Mouse (Mus musculus): ENCODE results near the gene Cenpt. TPM values are rescaled to one million over a fixed set of nuclear protein-coding genes. Genes with fewer than 3 reads are reported as not detected.
A peak's percentile ranks its signal among the peaks of the same experiment; 100 is the strongest.

The Cenpt gene
- polyA plus RNA-seq, 1 experiment from 2014 or later: 55.4 TPM

DNA sequence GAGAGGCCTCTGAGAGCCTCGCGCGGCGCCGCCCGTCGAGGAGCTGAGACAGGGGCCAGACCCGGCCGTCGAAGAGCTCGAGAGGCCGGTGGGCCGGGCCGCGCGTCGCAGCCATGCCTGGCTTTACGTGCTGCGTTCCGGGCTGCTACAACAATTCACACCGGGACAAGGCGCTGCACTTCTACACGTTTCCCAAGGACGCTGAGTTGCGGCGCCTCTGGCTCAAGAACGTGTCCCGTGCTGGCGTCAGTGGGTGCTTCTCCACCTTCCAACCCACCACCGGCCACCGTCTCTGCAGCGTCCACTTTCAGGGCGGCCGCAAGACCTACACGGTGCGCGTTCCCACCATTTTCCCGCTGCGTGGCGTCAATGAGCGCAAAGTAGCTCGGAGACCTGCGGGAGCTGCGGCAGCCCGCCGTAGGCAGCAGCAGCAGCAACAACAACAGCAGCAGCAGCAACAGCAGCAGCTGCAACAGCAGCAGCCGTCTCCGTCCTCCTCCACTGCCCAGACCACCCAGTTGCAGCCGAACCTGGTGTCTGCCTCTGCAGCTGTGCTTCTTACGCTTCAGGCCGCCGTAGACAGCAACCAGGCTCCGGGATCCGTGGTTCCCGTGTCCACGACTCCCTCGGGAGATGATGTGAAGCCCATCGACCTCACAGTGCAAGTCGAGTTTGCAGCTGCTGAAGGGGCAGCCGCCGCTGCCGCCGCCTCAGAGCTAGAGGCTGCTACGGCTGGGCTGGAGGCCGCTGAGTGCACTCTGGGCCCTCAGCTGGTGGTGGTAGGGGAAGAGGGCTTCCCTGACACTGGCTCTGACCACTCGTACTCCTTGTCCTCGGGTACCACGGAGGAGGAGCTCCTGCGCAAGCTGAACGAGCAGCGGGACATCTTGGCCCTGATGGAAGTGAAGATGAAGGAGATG, 2.4 kb upstream of the Cenpt start:
- Histone ChIP-seq H3K4me3 (ENCODE audit: low read depth, low read length) (peak overlapping the region; percentile 78), H3K36me3 (ENCODE audit: control insufficient read depth, insufficient read depth, low read length) (no peaks in the 10 kb centered on the region), H3K9me3 (ENCODE audit: control insufficient read depth, low read length) (no peaks in the 10 kb centered on the region), H3K4me1 (replicated peaks; ENCODE audit: control insufficient read depth, insufficient read depth, low read length) (peaks cover 11% of the 10 kb centered on the region), H3K27ac (ENCODE audit: low read depth, low read length) (peak overlapping the region; percentile 82), H3K4me2 (replicated peaks; ENCODE audit: low read depth, low read length) (peak overlapping the region; percentile 96), H3K9ac (ENCODE audit: low read depth, low read length) (peak overlapping the region; percentile 86), H3K27me3 (ENCODE audit: control insufficient read depth, insufficient read depth, low read length) (no peaks in the 10 kb centered on the region)
- peak; percentile 23; the same call in 1 of the 2 replicates for ATAC-seq (ENCODE audit: low FRiP score)
- under 1% methylated on average over 54 of the region's 71 CpGs for WGBS
- DNase-seq (ENCODE audit: low spot score): peak; percentile 65

DNA sequence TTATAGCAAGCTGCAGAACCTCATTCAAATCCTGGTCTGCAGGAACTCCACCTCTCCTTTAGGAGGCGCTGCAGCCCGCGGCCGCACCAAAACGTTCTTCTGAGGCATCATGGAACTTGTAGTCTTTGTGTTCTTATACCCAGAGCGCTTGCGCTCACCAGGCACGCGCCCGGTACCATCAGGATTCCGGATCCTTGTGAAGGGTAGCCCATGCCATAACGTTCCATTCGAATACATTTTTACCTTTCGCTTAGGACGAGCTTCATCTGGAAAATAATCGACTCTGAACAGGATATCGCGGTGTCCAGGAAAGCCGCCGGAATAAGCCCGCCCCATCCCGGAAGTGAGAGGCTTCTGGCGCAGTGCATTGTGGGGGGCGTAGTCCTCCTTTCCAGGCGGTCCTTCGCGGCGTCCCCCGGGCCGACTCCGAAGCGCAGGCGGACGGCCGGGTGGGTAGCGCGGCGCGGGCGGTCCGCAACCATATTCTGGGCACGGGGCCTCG, 1.7 kb upstream of the Cenpt start, which contains the start of gene Thap11:
TSS of gene Thap11 (plus strand) at position 418 of the 502 bp plus-strand sequence.
- Histone ChIP-seq H3K4me1 (replicated peaks; ENCODE audit: control insufficient read depth, insufficient read depth, low read length) (peaks cover 13% of the 10 kb centered on the region), H3K27me3 (ENCODE audit: control insufficient read depth, insufficient read depth, low read length) (no peaks in the 10 kb centered on the region), H3K4me2 (replicated peaks; ENCODE audit: low read depth, low read length) (peak within 1 kb of the TSS; percentile 96), H3K36me3 (ENCODE audit: control insufficient read depth, insufficient read depth, low read length) (no peaks in the 10 kb centered on the region), H3K9me3 (ENCODE audit: control insufficient read depth, low read length) (no peaks in the 10 kb centered on the region), H3K27ac (ENCODE audit: low read depth, low read length) (peak within 1 kb of the TSS; percentile 82), H3K4me3 (ENCODE audit: low read depth, low read length) (peak within 1 kb of the TSS; percentile 78), H3K9ac (ENCODE audit: low read depth, low read length) (peak within 1 kb of the TSS; percentile 86)
- under 1% methylated on average over 43 of the region's 43 CpGs for WGBS
- peak; percentile 96 for DNase-seq (ENCODE audit: low spot score)
- ATAC-seq (ENCODE audit: low FRiP score): peak; percentile 91

DNA sequence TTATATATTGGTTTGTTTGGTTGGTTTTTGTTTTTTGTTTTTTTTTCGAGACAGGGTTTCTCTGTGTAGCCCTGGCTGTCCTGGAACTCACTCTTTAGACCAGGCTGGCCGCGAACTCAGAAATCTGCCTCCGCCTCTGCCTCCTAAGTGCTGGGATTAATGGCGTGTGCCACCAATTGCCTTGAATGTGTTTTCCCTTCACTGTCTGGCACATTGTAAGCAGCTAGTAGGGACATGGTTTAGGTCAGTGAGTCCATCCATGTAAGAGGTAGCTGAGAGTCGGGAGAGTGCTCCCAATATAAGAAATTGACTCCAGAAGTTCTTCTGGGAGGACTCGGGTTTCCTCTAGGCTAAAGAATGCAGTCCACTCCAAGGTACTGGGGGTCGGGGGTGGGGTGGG, 1.2 kb upstream of the Cenpt start:
- H3K4me2 ChIP-seq (replicated peaks; ENCODE audit: low read depth, low read length): 0 out of 2 replicates have a peak overlapping the region, but pooled peaks have one; percentile 11
- peak overlapping the region; percentile 78 for H3K4me3 ChIP-seq (ENCODE audit: low read depth, low read length)
- peaks cover 13% of the 10 kb centered on the region for H3K4me1 ChIP-seq (replicated peaks; ENCODE audit: control insufficient read depth, insufficient read depth, low read length)
- DNase-seq (ENCODE audit: low spot score): no peak
- WGBS: 29% methylated on average over 8 of the region's 8 CpGs
- peak overlapping the region; percentile 86; the same call in 1 of the 2 replicates for H3K9ac ChIP-seq (ENCODE audit: low read depth, low read length)
- H3K9me3 ChIP-seq (ENCODE audit: control insufficient read depth, low read length): no peaks in the 10 kb centered on the region
- ATAC-seq (ENCODE audit: low FRiP score): no peak
- no peak overlapping the region for H3K27ac ChIP-seq (ENCODE audit: low read depth, low read length)
- no peaks in the 10 kb centered on the region for H3K27me3 ChIP-seq (ENCODE audit: control insufficient read depth, insufficient read depth, low read length)
- H3K36me3 ChIP-seq (ENCODE audit: control insufficient read depth, insufficient read depth, low read length): no peaks in the 10 kb centered on the region

DNA sequence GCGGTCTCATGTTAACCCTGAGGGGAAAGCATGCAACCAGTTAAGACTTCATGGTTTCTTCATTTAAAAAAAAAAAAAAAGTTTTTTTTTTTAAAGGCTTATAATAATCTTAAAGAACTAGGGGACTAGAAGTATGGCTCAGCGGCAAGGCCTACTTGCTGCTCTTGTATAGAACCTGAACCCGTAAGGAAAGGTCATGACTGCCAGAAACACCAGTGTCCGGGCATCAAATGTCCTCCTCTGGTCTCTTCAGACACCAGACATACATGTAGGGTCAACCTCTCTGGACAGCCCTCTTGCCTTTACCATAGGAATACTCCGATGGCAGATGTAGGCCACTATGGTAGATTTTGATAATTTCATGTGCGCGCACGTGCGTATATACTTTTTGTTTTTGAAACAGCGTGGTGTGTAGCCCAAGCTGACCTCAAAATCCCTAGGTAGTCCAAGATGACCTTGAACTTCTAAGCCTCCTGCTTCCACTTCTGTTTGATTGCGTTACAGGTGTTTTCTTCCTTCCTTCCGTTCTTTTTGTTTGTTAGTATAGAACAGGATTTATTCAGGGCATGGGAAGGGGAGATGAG, 840 bp downstream of the Cenpt start:
- H3K4me3 ChIP-seq (ENCODE audit: low read depth, low read length): no peak overlapping the region
- H3K36me3 ChIP-seq (ENCODE audit: control insufficient read depth, insufficient read depth, low read length): no peaks in the 10 kb centered on the region
- H3K9me3 ChIP-seq (ENCODE audit: control insufficient read depth, low read length): no peaks in the 10 kb centered on the region
- no peak overlapping the region for H3K27ac ChIP-seq (ENCODE audit: low read depth, low read length)
- 82% methylated on average over 12 of the region's 12 CpGs for WGBS
- H3K9ac ChIP-seq (ENCODE audit: low read depth, low read length): no peak overlapping the region
- no peak for DNase-seq (ENCODE audit: low spot score)
- H3K4me2 ChIP-seq (replicated peaks; ENCODE audit: low read depth, low read length): no peak overlapping the region
- H3K4me1 ChIP-seq (replicated peaks; ENCODE audit: control insufficient read depth, insufficient read depth, low read length): peaks cover 11% of the 10 kb centered on the region
- no peaks in the 10 kb centered on the region for H3K27me3 ChIP-seq (ENCODE audit: control insufficient read depth, insufficient read depth, low read length)
- no peak for ATAC-seq (ENCODE audit: low FRiP score)

DNA sequence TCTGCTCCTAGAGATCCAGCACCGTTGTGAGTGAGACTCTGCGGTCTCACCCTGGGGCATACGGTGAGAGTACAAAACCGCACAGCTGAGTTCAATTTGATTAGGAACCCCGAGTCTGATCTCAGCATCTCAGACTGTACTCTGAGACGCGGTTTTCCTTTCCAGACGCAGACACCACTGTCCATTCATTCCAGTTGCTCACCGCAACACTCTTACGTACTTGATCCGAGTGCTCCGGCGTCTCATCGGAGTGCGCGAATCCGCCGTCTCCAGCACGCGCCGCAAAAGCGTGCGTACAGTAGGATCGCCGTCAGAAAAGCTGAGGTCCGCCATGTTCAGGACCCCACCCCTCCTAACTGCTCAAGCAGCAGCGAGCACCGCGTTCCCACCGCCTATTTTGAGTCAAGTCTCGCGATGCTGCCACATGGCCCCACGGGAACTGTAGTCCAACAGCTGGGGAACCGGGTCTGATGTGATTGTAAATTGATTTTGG, 1.4 kb downstream of the Cenpt start:
- under 1% methylated on average over 34 of the region's 34 CpGs for WGBS
- Histone ChIP-seq H3K27me3 (ENCODE audit: control insufficient read depth, insufficient read depth, low read length) (no peaks in the 10 kb centered on the region), H3K36me3 (ENCODE audit: control insufficient read depth, insufficient read depth, low read length) (no peaks in the 10 kb centered on the region), H3K27ac (ENCODE audit: low read depth, low read length) (no peak overlapping the region; the same call in 1 of the 2 replicates), H3K4me3 (ENCODE audit: low read depth, low read length) (peak overlapping the region; percentile 67), H3K9ac (ENCODE audit: low read depth, low read length) (peak overlapping the region; percentile 88), H3K9me3 (ENCODE audit: control insufficient read depth, low read length) (no peaks in the 10 kb centered on the region), H3K4me1 (replicated peaks; ENCODE audit: control insufficient read depth, insufficient read depth, low read length) (peaks cover 11% of the 10 kb centered on the region), H3K4me2 (replicated peaks; ENCODE audit: low read depth, low read length) (peak overlapping the region; percentile 66)
- peak; percentile 95 for DNase-seq (ENCODE audit: low spot score)
- peak; percentile 81 for ATAC-seq (ENCODE audit: low FRiP score)

DNA sequence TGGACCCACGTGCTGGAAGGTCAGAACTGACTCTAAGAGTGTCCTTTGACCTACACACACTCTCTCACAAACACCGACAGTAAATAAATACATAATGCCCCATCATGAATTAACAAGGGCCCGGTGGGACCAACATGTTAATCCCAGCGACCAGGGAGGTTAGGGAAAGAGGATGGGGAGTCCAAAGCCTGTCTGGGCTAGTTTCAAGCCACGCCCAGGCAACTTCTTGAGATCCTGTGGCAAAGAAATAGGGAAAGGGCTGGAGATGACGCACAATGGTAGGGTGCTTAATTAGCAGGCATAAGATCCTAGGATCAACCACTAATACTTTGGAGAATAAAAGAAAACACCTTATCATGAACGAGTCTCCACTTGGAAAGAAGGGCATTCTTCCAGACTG, 2.5 kb downstream of the Cenpt start:
- no peaks in the 10 kb centered on the region for H3K9me3 ChIP-seq (ENCODE audit: control insufficient read depth, low read length)
- no peak overlapping the region; the same call in 1 of the 2 replicates for H3K9ac ChIP-seq (ENCODE audit: low read depth, low read length)
- no peak for DNase-seq (ENCODE audit: low spot score)
- 83% methylated on average over 7 of the region's 7 CpGs for WGBS
- H3K4me2 ChIP-seq (replicated peaks; ENCODE audit: low read depth, low read length): peak overlapping the region; percentile 29
- ATAC-seq (ENCODE audit: low FRiP score): no peak
- peaks cover 5% of the 10 kb centered on the region for H3K4me1 ChIP-seq (replicated peaks; ENCODE audit: control insufficient read depth, insufficient read depth, low read length)
- H3K27me3 ChIP-seq (ENCODE audit: control insufficient read depth, insufficient read depth, low read length): no peaks in the 10 kb centered on the region
- H3K27ac ChIP-seq (ENCODE audit: low read depth, low read length): no peak overlapping the region
- H3K36me3 ChIP-seq (ENCODE audit: control insufficient read depth, insufficient read depth, low read length): no peaks in the 10 kb centered on the region
- no peak overlapping the region; the same call in 1 of the 2 replicates for H3K4me3 ChIP-seq (ENCODE audit: low read depth, low read length)

DNA sequence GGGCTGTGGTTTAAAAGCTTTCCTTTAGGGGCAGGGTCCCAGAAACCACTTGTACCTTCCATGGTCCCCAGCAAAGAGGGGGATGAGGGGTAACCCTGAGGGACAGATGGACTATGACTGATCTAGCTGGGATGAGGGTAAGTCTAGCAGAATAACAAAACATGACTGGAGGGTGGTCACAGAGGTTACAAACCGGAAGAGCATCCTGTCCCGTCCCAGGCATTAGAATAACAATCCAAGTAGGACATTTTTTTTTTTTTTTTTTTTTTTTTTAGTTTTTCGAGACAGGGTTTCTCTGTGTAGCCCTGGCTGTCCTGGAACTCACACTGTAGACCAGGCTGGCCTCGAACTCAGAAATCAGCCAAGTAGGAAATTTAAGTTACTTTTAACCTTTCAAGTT, 3.1 kb downstream of the Cenpt start:
- Histone ChIP-seq H3K4me1 (replicated peaks; ENCODE audit: control insufficient read depth, insufficient read depth, low read length) (peaks cover 5% of the 10 kb centered on the region), H3K27me3 (ENCODE audit: control insufficient read depth, insufficient read depth, low read length) (no peaks in the 10 kb centered on the region), H3K9ac (ENCODE audit: low read depth, low read length) (no peak overlapping the region), H3K4me3 (ENCODE audit: low read depth, low read length) (no peak overlapping the region), H3K27ac (ENCODE audit: low read depth, low read length) (no peak overlapping the region), H3K36me3 (ENCODE audit: control insufficient read depth, insufficient read depth, low read length) (peaks cover 3% of the 10 kb centered on the region), H3K4me2 (replicated peaks; ENCODE audit: low read depth, low read length) (no peak overlapping the region), H3K9me3 (ENCODE audit: control insufficient read depth, low read length) (no peaks in the 10 kb centered on the region)
- DNase-seq (ENCODE audit: low spot score) (no peak), ATAC-seq (ENCODE audit: low FRiP score) (no peak)
- 81% methylated on average over 4 of the region's 4 CpGs for WGBS

DNA sequence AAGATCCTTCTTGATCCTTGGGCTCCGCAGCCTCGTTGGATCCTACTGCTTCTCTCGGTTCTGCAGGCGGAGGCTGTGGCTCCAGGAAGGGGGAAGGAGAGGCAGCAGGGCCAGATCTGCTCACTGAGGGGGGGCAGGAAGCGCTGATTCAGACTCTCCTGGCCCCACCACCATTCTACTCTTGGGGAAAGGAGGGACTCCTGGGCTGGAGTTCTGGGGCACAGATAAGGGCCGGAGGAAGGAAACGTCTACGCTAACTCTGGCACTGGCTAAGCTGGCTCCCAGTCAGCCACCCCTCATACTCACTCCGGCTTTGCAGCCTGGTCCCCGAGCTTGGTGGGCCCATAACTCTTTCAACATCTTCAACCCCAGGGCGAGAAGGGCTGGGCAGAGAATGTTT, 6.4 kb downstream of the Cenpt start:
- no peak overlapping the region for H3K4me3 ChIP-seq (ENCODE audit: low read depth, low read length)
- WGBS: 92% methylated on average over 11 of the region's 11 CpGs
- ATAC-seq (ENCODE audit: low FRiP score): no peak
- peaks cover 8% of the 10 kb centered on the region for H3K36me3 ChIP-seq (ENCODE audit: control insufficient read depth, insufficient read depth, low read length)
- no peak overlapping the region for H3K27ac ChIP-seq (ENCODE audit: low read depth, low read length)
- H3K4me2 ChIP-seq (replicated peaks; ENCODE audit: low read depth, low read length): no peak overlapping the region
- H3K4me1 ChIP-seq (replicated peaks; ENCODE audit: control insufficient read depth, insufficient read depth, low read length): peaks cover 5% of the 10 kb centered on the region
- H3K9ac ChIP-seq (ENCODE audit: low read depth, low read length): no peak overlapping the region
- no peak for DNase-seq (ENCODE audit: low spot score)
- H3K27me3 ChIP-seq (ENCODE audit: control insufficient read depth, insufficient read depth, low read length): no peaks in the 10 kb centered on the region
- no peaks in the 10 kb centered on the region for H3K9me3 ChIP-seq (ENCODE audit: control insufficient read depth, low read length)

Measured in hindbrain, embryonic 11.5 days (tissue).